Mouse (Mus musculus) hindbrain, embryonic 11.5 days (tissue): ENCODE results near the gene Vipr2. TPM values are rescaled to one million over a fixed set of nuclear protein-coding genes. Genes with fewer than 3 reads are reported as not detected.

Source experiments
- ATAC-seq: fragments of 200-750 bp; cut with Nextera tagmentation; 2 replicates; pipeline ENCODE4 v1.8.0; 2017; ENCODE audit warnings: mild to moderate bottlenecking, moderate TSS enrichment, moderate library complexity; ENCODE audit not compliant: low FRiP score
- DNase-seq: peaks from one replicate; pipeline ENCODE4 v3.0.0-alpha.2; 2015; ENCODE audit warnings: low spot score
- H3K27ac ChIP-seq: fragments of 300-500 bp; sonication (generic); 2 replicates; pipeline ENCODE4 v1.5.1; 2014; ENCODE audit warnings: mild to moderate bottlenecking, low read depth, low read length
- H3K27me3 ChIP-seq: fragments of 300-500 bp; sonication (generic); 2 replicates; pipeline ENCODE4 v1.6.1; 2014; ENCODE audit warnings: mild to moderate bottlenecking, low read length, moderate library complexity, mixed read lengths; ENCODE audit not compliant: control insufficient read depth, insufficient read depth
- H3K36me3 ChIP-seq: fragments of 300-500 bp; sonication (generic); 2 replicates; pipeline ENCODE4 v1.6.1; 2014; ENCODE audit warnings: mild to moderate bottlenecking, low read length, moderate library complexity, mixed read lengths; ENCODE audit not compliant: control insufficient read depth, insufficient read depth
- H3K4me1 ChIP-seq: fragments of 300-500 bp; sonication (generic); replicated peaks from 2 replicates; pipeline ENCODE4 v1.6.1; 2014; ENCODE audit warnings: low read length, mixed read lengths; ENCODE audit not compliant: control insufficient read depth, insufficient read depth
- H3K4me2 ChIP-seq: fragments of 300-500 bp; sonication (generic); replicated peaks from 2 replicates; pipeline ENCODE4 v1.6.1; 2014; ENCODE audit warnings: mild to moderate bottlenecking, low read depth, low read length
- H3K4me3 ChIP-seq: fragments of 300-500 bp; sonication (generic); 2 replicates; pipeline ENCODE4 v1.5.1; 2014; ENCODE audit warnings: low read depth, low read length
- H3K9ac ChIP-seq: fragments of 300-500 bp; sonication (generic); 2 replicates; pipeline ENCODE4 v1.6.1; 2014; ENCODE audit warnings: low read depth, low read length
- H3K9me3 ChIP-seq: fragments of 300-500 bp; sonication (generic); 2 replicates; pipeline ENCODE4 v1.6.1; 2016; ENCODE audit warnings: low read length; ENCODE audit not compliant: control insufficient read depth
- WGBS: fragments of 180-500 bp; shearing (Covaris S2); extraction: QIAGEN DNeasy Blood & Tissue Kit; methylation state at CpG from one replicate; pipeline ENCODE4 v1.1.7; 2014; 5-methylcytosine and 5-hydroxymethylcytosine counted together
- polyA plus RNA-seq: library from polyadenylated mRNA; unstranded; fragments of >200 nt; fragmentation: Nextera tagmentation; extraction: Ambion mirVana; gene quantifications from 2 replicates; pipeline ENCODE4 v1.2.1, GENCODE M21; 2014

Vipr2 gene
- polyA plus RNA-seq, 1 experiment from 2014 or later: 2.3 TPM

- no peak overlapping the region for H3K4me2 ChIP-seq
- DNase-seq (no peak), ATAC-seq (no peak)
- no peak overlapping the region for H3K9ac ChIP-seq
- H3K4me3 ChIP-seq: no peak overlapping the region
- no peaks in the 10 kb centered on the region for H3K36me3 ChIP-seq
- no peaks in the 10 kb centered on the region for H3K4me1 ChIP-seq
- WGBS: 79% methylated on average over 2 of the region's 2 CpGs
- H3K27ac ChIP-seq: no peak overlapping the region
- no peaks in the 10 kb centered on the region for H3K27me3 ChIP-seq
- no peaks in the 10 kb centered on the region for H3K9me3 ChIP-seq
These were observed 38.3 kb downstream of the Vipr2 start for GRCm38 (mm10) chr12:116115781-116116180.

- WGBS: 88% methylated on average over 5 of the region's 5 CpGs
- ATAC-seq: no peak
- H3K4me3 ChIP-seq: no peak overlapping the region
- no peak overlapping the region for H3K27ac ChIP-seq
- no peaks in the 10 kb centered on the region for H3K9me3 ChIP-seq
- H3K4me2 ChIP-seq: no peak overlapping the region
- no peak for DNase-seq
- no peak overlapping the region for H3K9ac ChIP-seq
- H3K36me3 ChIP-seq: no peaks in the 10 kb centered on the region
- no peaks in the 10 kb centered on the region for H3K27me3 ChIP-seq
- no peaks in the 10 kb centered on the region for H3K4me1 ChIP-seq
These were observed 38.9 kb downstream of the Vipr2 start for GRCm38 (mm10) chr12:116116455-116116854.

- Histone ChIP-seq H3K27me3 (no peaks in the 10 kb centered on the region), H3K27ac (no peak overlapping the region), H3K36me3 (no peaks in the 10 kb centered on the region), H3K9me3 (no peaks in the 10 kb centered on the region), H3K4me1 (no peaks in the 10 kb centered on the region), H3K4me3 (no peak overlapping the region), H3K4me2 (no peak overlapping the region), H3K9ac (no peak overlapping the region)
- DNase-seq: no peak
- 82% methylated on average over 5 of the region's 5 CpGs for WGBS
- no peak for ATAC-seq
These were observed 39.9 kb downstream of the Vipr2 start for GRCm38 (mm10) chr12:116117352-116117929.

DNA sequence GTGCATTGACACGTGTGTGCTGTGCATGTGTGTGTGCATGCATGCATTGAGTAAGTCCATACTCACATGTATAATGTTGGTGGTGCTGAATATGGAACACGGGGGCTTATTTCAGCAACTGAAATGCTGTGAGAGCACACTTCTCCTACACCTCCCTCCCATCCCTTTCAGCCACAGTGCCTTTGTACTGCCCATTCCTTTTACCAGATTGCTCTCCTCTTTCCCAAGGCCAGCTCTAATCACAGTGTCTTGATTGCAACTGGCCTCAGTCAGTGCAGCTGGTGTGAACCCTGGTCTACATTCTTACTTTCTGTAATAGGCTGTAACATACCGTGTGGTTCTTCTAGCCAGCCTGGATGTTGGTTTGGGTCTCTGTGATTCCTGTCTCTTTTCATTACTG, 41.5 kb downstream of the Vipr2 start:
- Histone ChIP-seq H3K9ac (no peak overlapping the region), H3K27ac (no peak overlapping the region), H3K9me3 (no peaks in the 10 kb centered on the region), H3K27me3 (no peaks in the 10 kb centered on the region), H3K36me3 (no peaks in the 10 kb centered on the region), H3K4me3 (no peak overlapping the region), H3K4me2 (no peak overlapping the region), H3K4me1 (no peaks in the 10 kb centered on the region)
- DNase-seq: no peak
- no peak for ATAC-seq
- 88% methylated on average over 3 of the region's 3 CpGs for WGBS

DNA sequence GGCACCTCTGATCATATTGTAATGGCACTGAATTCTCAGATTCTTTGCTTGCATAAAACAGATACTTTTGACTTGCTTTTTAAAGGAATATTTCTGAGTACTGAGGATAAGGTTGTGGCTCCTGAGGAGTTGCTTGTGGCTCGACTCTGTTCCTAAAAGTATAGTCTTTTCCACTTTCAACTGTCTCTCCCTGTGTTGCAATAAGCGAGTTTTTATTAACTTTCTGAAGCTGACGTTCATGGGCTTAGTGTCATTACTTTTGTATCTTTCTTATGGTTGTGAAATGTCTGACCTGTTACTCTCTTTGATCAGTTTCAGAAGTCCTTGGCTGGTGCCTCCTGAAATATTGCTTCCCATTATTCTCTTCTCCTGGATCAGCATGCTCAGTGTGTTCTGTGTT, 46.3 kb downstream of the Vipr2 start:
- ATAC-seq: no peak
- WGBS: 85% methylated on average over 3 of the region's 3 CpGs

DNA sequence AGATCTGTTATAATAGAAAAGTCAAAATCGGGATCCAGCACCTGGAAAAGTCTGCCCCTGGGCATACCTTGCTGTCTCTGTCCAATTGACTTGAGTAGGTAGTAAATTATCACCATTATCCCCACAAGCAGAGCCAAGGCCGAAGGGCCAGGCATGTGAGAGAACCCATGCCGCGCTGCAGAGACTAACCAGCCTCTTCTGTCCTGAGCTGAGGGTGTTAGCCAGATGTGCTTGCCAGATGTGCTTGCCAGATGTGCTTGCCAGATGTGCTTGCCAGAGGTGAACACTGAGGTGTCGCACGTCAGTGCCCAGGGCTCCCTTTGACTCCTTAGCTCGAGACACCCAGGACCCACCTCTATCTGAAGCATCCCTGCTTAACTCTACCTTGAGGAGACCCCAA, 53.4 kb downstream of the Vipr2 start:
- no peak for DNase-seq
- no peak overlapping the region for H3K27ac ChIP-seq
- no peaks in the 10 kb centered on the region for H3K27me3 ChIP-seq
- H3K9me3 ChIP-seq: no peaks in the 10 kb centered on the region
- no peaks in the 10 kb centered on the region for H3K36me3 ChIP-seq
- no peak for ATAC-seq
- 85% methylated on average over 7 of the region's 7 CpGs for WGBS
- no peak overlapping the region for H3K9ac ChIP-seq
- H3K4me2 ChIP-seq: no peak overlapping the region
- no peak overlapping the region for H3K4me3 ChIP-seq
- H3K4me1 ChIP-seq: no peaks in the 10 kb centered on the region

More for the DNA sequence above, 46.3 kb downstream of the Vipr2 start:
- DNase-seq: no peak
- Histone ChIP-seq H3K4me2 (no peak overlapping the region), H3K4me1 (no peaks in the 10 kb centered on the region), H3K9ac (no peak overlapping the region), H3K27me3 (no peaks in the 10 kb centered on the region), H3K36me3 (no peaks in the 10 kb centered on the region), H3K4me3 (no peak overlapping the region), H3K27ac (no peak overlapping the region), H3K9me3 (no peaks in the 10 kb centered on the region)

GRCm38 (mm10) chr12:116132909-116133308, 55.4 kb downstream of the Vipr2 start:
- H3K9ac ChIP-seq: no peak overlapping the region
- H3K4me1 ChIP-seq: no peaks in the 10 kb centered on the region
- no peak for DNase-seq
- no peak for ATAC-seq
- H3K4me3 ChIP-seq: no peak overlapping the region
- H3K36me3 ChIP-seq: no peaks in the 10 kb centered on the region
- no peaks in the 10 kb centered on the region for H3K27me3 ChIP-seq
- no peak overlapping the region for H3K27ac ChIP-seq
- no peaks in the 10 kb centered on the region for H3K9me3 ChIP-seq
- H3K4me2 ChIP-seq: no peak overlapping the region
- WGBS: 88% methylated on average over 5 of the region's 5 CpGs

- Histone ChIP-seq H3K27me3 (no peaks in the 10 kb centered on the region), H3K4me1 (no peaks in the 10 kb centered on the region), H3K4me3 (no peak overlapping the region), H3K27ac (no peak overlapping the region), H3K36me3 (no peaks in the 10 kb centered on the region), H3K9ac (no peak overlapping the region), H3K4me2 (no peak overlapping the region), H3K9me3 (no peaks in the 10 kb centered on the region)
- DNase-seq: no peak
- 92% methylated on average over 4 of the region's 4 CpGs for WGBS
- ATAC-seq: no peak
These were observed 58.4 kb downstream of the Vipr2 start for GRCm38 (mm10) chr12:116135906-116136305.

GRCm38 (mm10) chr12:116138322-116139205, 61.0 kb downstream of the Vipr2 start:
- Histone ChIP-seq H3K27me3 (no peaks in the 10 kb centered on the region), H3K27ac (no peak overlapping the region), H3K9ac (no peak overlapping the region), H3K4me2 (no peak overlapping the region), H3K4me3 (no peak overlapping the region), H3K9me3 (no peaks in the 10 kb centered on the region), H3K36me3 (no peaks in the 10 kb centered on the region), H3K4me1 (no peaks in the 10 kb centered on the region)
- DNase-seq: no peak
- WGBS: 69% methylated on average over 7 of the region's 7 CpGs
- ATAC-seq: no peak
